Mouse (Mus musculus) heart, adult 18-20 months (tissue): ENCODE measurements around the gene Stim1. TPM values are rescaled to one million over a fixed set of nuclear protein-coding genes. Genes with fewer than 3 reads are reported as not detected.
"Not testable (repeated sequence)": the region's sequence is repeated elsewhere in the genome, so short reads cannot be mapped to it uniquely, and the experiment has no call there.

Experiments used
- DNase-seq, 2 experiments: peaks; one replicate each; pipeline ENCODE4 v3.0.0; 2021 to 2022; ENCODE audit warnings: mixed read lengths in 1 of 2
- total RNA-seq, 2 experiments: library from RNA; stranded (reverse); gene quantifications; 2 replicates each; pipeline ENCODE4 v1.2.3; 2021

The Stim1 gene
- total RNA-seq, 2 experiments from 2014 or later: 20.7 to 25.8 TPM

DNA sequence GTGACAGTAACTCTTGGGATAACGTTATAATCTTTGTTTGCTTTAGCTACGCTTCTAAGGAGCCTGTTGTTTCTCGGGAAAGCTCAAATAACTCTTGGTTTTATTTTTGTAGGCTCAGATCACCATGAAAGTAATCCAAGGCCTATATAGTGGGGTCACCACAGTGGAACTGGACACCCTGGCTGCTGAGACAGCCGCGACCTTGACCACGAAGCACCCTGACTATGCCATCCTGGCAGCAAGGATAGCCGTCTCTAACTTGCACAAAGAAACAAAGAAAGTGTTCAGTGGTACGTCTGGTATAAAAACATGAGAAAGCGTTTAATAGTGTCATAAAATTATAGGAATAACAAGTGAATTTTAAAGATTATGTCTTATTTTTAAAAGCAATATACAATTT lies 178.8 kb downstream of the Stim1 start:
- no peak for DNase-seq

DNA sequence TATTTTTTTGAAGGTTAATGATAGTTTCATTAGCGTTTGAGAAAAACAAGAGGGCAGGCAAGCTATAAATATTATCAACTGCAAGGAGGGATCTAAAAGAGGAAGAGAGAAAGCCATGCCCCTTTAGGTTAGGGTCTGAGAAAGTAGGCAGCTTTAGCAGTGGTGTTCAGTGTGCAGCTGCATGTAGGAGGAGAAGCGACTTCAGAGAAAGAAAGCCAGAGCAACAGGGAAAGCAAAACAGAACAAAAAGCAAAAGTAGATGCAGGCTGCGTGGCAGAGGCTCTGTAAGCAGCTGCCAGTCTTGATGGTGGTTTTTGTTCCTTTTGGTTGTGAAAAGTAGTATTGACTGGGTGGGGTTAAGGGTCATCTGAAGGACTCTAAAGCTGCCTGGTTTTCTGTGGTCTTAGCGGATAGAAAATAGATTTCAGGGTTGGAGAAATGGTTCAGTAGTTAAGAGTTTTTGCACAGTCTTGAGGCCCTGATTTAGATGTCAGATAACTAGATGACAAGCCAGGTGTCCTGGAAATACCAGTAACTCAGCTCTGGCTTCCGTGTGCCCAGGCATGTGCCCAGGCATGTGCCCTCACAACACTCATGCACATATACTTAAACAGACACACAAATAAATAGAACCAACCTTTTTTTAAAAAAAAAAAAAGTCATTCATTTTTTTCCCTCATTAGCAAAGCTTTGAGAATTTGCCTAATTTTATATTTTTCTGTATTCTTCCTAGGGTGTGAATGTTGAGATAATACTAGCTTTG lies 191.2 kb downstream of the Stim1 start:
- DNase-seq: no peak

DNA sequence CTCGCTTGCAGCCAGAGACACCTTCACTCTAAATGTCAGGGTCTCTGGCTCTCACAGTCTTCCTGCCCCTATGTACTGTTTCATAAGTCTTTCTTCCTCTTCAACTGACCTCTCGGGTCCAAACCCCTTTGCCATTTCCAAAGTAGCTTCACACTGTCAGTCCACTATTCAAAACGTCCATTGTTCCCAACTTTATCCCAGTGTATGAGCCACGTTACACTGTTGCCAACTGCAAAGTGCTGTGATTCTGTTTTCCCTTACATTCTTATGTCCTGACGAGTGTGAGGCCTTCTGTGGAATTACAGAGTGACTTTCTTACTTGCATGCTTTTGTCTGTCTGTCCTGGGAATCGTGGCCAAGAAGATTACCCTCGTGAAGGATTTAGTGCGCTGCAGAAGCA lies 200.0 kb downstream of the Stim1 start:
- DNase-seq: no peak

DNA sequence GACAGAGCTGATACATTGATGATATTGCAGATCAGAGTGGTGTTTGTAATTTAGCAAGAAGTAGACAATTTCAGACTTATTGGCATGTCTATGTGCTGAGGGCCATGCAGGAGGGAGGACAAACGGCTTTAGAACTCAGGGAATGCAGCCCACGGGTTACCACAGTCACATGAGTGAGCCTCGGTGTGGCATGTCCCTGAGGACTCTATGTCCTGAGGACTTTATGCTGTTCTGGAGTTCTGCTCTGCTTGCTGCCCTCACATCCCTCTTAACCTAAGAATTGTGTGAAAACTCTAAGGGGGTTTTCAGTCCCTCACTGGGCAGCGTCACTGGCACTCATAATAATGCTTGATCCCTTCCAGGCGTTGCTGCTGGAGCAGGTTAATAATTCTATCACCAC lies 205.1 kb downstream of the Stim1 start:
- DNase-seq: no peak

DNA sequence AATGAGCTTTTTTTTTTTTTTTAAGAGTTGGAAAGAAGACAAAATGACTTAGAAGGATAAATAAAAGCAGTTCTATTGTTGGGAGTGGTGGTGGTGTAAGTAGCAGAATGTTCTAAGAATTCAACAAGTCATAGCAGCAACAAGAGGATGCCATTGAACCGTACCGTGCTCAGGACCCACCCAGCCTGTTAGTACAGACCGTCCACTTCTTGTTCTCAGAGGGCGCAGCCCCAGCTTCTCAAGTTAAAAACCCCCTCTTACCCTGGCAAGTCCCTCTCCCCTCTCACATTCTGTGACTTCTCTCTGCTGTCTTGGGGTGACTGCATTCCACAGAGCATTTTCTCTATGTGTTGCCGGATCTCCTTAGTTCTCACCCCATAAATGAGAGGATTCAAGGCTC lies 209.0 kb downstream of the Stim1 start:
- no peak for DNase-seq

DNA sequence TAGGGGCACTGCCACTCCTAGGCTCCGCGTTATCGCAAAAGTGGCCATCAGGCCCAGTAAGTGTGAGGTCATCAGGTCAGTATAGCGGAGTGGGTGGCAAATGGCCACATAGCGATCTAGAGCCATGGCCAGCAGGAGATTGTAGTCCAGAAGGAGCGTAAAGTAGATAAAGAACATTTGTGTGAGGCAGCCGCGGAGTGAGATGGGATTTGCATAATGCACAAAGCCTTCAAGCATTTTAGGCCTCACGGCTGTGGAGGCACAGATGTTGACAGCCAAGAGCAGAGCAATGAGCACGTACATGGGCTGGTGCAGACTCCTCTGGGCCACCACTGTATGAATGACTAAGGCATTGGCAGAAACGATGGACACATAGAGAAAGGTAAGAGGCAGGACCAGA lies 209.8 kb downstream of the Stim1 start:
- DNase-seq: no peak

DNA sequence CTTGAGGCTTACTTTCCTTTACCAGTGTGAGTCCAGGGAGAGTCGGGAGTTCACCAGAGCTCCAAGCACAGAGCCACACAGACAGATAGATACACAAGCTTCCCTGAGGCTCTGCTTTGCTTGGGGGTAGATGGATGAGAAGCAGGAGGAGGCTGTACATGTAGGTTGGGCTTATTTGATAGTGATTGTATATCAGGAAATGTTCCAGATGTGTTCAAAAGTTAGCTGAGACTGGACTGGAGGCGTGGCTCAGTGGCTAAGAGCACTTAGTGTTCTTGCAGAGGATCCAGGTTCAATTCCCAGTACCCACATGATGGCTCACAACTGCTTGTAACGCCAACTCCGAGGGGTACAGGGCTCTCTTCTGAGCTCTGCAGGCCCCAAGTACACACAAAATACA lies 210.8 kb downstream of the Stim1 start:
- DNase-seq: no peak

DNA sequence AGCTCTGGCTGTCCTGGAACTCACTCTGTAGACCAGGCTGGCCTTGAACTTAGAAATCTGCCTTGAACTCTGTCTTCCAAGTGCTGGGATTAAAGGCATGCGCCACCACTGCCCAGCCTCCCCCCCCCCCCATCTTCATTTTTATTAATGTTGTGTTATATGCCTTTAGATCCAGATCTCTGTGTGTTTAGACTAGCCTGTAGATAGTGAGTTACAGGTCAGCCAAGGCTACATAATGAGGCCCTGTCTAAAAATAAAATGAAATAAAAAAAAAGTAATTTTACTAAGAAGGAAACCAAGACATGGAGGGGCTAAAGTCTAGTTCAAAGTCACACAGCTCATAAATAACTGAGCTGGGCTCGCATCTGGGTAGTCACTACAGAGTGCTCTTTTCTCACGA lies 211.3 kb downstream of the Stim1 start:
- no peak for DNase-seq

DNA sequence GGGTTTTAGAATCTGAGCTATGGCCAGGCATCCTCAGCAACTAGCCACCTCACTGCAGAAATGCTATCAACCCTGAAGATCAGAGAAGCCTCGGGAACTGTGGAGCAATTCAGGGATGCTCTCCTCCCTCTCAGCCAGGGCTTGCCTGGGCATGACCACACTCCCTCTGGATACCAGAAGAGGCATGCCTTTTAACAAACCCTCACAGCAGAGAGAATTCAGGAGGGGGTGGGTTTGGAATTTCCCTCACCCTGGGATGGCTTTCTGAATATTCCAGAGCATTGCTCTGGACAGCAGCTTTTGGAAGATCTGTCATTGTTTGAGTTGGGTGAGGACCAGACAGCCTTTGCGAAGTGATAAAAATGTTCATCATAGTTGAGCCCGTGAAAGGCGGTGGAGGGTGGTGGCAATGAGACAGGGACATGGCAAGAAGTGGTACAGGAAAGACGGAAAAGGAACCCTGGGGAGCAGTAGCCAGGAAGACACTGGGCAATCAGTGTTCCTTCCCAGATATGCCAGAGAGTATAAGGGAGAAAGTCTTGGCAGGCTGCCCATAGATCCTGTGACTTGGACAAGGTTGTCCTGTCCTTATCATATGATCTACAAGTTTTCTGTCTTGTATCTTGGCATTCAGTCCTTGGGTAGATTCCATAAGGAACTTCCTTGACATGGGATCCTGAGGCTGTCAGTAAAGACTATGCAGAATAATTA lies 211.9 kb downstream of the Stim1 start:
- DNase-seq: peak in 1 of 2 experiments; percentile 9

DNA sequence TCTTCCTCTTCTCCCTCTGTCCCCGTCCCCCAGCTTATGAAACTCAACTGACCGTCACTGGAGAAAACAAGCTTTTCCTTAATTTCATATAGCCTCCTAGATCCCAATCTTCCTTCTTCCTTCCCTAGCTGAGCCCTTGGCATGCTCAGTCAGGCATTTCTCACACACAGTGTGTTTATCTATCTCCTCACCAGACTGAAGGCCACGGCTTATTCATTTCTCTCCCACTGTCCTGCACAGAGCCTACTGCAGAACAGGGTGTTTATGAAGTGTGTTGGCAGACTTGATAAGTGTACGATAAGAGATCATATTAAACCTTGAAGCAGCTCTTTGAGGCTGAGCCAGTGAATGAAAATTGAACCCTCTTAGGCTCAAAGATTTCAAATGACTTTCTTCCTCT lies 213.2 kb downstream of the Stim1 start:
- DNase-seq: no peak

DNA sequence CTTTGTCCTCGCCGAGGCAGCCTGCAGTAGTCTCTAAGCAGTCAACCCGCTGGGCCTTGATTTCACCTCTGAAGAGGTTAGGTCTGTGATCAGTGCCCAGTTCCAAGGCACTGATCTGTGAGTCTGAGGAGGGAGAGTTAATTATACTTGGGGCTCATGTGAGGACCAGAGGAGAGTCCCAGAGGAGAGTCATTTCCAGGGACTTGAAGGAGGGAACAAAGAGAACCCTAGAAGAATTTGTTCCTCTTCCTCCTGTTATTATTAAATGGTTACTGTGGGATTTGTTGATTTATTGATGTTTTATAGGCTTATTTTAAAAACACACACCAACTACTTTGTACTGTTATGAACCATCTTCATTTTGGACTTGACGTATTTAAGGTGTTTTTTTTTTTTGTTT lies 214.0 kb downstream of the Stim1 start, which contains the start of gene Olfr543:
Gene Olfr543, minus strand, starts transcription at position 101 of the 400 bp plus-strand sequence.
- DNase-seq: no peak

DNA sequence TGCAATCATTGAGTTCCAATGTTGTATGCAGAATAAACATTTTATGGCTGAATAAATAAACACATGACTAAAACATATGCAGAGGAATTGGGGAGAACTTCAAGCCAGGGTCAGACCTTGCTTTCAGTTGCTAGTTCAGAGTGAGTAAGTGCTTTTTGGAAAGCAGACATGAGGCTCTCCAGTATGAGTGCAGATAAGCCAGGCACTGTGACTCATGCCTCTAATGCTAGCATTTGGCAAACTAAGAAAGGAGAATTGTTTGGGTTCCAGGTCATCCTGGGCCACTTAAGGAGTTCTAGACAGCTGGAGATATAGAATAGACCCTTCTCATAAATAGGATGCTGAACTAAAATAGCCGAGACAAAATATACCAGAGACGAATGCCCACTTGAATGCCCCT lies 216.1 kb downstream of the Stim1 start:
- peak in 1 of 2 experiments; percentile 22 for DNase-seq

DNA sequence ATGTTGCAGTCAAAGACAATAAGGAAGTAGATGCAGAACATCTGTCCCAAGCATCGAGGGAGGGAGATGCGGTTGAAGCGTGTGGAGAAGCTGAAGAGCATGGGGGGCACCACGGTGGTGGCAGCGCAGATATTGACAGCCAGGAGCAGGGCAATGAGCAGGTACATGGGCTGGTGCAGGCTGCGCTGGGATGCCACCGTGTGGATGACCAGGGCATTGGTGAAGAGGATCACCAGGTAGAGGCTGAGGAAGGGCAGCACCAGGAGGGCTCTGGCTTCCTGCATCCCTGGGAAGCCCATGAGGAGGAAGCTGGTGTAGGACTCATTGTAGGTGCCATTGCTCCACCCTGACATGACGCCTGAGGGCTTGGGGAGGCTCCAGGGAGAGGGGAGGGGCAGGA lies 217.2 kb downstream of the Stim1 start:
- DNase-seq: not testable (repeated sequence)

DNA sequence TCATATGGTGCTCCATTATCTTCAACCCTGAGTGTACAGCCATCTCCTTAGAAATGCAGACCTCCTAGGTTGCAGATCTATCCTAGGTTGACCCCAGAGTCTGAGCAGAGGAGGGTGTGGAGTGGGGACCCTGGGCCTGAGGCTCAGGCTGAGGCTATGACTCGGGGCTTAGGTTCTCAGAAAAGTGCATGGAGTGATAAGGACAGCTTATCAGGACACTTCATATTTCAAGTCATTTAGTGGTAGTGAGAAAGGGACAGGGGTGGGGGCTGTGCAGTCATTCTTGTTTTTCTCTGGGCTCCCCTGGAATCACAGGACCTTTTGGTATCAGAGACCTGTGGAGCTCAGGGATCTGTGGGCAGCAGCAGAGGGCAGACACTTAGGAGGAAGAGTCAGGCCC lies 218.5 kb downstream of the Stim1 start:
- DNase-seq: no peak

Other genes with a start within 250 kb of the Stim1 start
- 10 to 100 TPM in 1 of 2 experiments, 1 to 10 TPM in 1; 7.4 to 11.9 TPM for gene Il18bp, start 249.1 kb upstream of the Stim1 start, total RNA-seq
- 10 to 100 TPM; 24.5 TPM for gene Rnf121, start 202.3 kb upstream of the Stim1 start, total RNA-seq
- gene Xndc1, start 202.3 kb upstream of the Stim1 start, total RNA-seq: 1 to 10 TPM; 4.9 to 6.9 TPM
- gene Xntrpc, start 202.1 kb upstream of the Stim1 start, total RNA-seq: under 1 TPM; 0.44 to 0.74 TPM
- gene Trpc2, start 184.7 kb upstream of the Stim1 start, total RNA-seq: under 1 TPM; 0.15 to 0.90 TPM
- 100 to 1,000 TPM; 268 to 300 TPM for gene Art1, start 166.1 kb upstream of the Stim1 start, total RNA-seq
- gene Art5, start 158.3 kb upstream of the Stim1 start, total RNA-seq: 10 to 100 TPM; 15.2 to 22.8 TPM
- not detected for gene Chrna10, start 151.0 kb upstream of the Stim1 start, total RNA-seq
- gene Nup98, start 57.6 kb upstream of the Stim1 start, total RNA-seq: 10 to 100 TPM; 31.0 to 35.4 TPM
- 10 to 100 TPM; 77.6 to 82.5 TPM for gene Pgap2, start 57.6 kb upstream of the Stim1 start, total RNA-seq
- gene Rhog, start 11.8 kb upstream of the Stim1 start, total RNA-seq: 10 to 100 TPM; 19.6 to 26.9 TPM
- 10 to 100 TPM in 1 of 2 experiments, 1 to 10 TPM in 1; 9.5 to 10.1 TPM for gene Rrm1, start 173.9 kb downstream of the Stim1 start, total RNA-seq
- not detected for gene Olfr543, start 213.9 kb downstream of the Stim1 start, total RNA-seq
- gene Olfr544, start 220.5 kb downstream of the Stim1 start, total RNA-seq: not detected
- not detected for gene Olfr545, start 231.8 kb downstream of the Stim1 start, total RNA-seq